Mouse (Mus musculus): ENCODE measurements around the gene Ptk7. TPM values are rescaled to one million over a fixed set of nuclear protein-coding genes. Genes with fewer than 3 reads are reported as not detected.

Ptk7 gene
- total and polyA plus RNA-seq, 3 experiments: 0.11 to 4.8 (median 0.29) TPM

- H3K36me3 ChIP-seq (replicated peaks in 1 of 2; ENCODE audit: control insufficient read depth in 1 of 2, insufficient read depth in 1 of 2, low read length in 1 of 2): no peaks in the 10 kb centered on the region
- peaks cover 0 to 15% of the 10 kb centered on the region in 2 experiments; a peak in 2 of 4 replicates for H3K4me1 ChIP-seq (ENCODE audit: control insufficient read depth in 1 of 2, insufficient read depth in 2 of 2)
- no peak overlapping the region for H3K4me2 ChIP-seq (ENCODE audit: insufficient read depth, low read depth, poor library complexity, severe bottlenecking)
- H3K27ac ChIP-seq (ENCODE audit: insufficient read depth, low read depth): no peak overlapping the region
- dilution Hi-C loops (cut with MboI; ENCODE audit: extremely low pct_ligation_motif_present, extremely low pct_unique_long_range_greater_than_20kb, low sequenced_read_pairs): no loop called here
- no peaks in the 10 kb centered on the region for H3K9me3 ChIP-seq (replicated peaks; ENCODE audit: low read length)
- H3K4me3 ChIP-seq (replicated peaks in 1 of 3; ENCODE audit: low read depth in 2 of 3, low read length in 2 of 3, poor library complexity in 1 of 3): no peak overlapping the region
- TF ChIP-seq CTCF (conservative IDR thresholded peaks at IDR 0.05 in 1 of 2, IDR thresholded peaks at IDR 0.05 in 1 of 2; ENCODE audit: low read depth in 2 of 2, low read length in 2 of 2): 0 out of 4 replicates have a peak, but pooled peaks of 1 of the 2 experiments have one; percentile 5
- no peak for TF ChIP-seq KAT2A (IDR thresholded peaks at IDR 0.05; ENCODE audit: insufficient replicate concordance, low read length)
- H3K9ac ChIP-seq (ENCODE audit: insufficient read depth, low read depth): no peak overlapping the region
- no peaks in the 10 kb centered on the region for H3K79me2 ChIP-seq (replicated peaks; ENCODE audit: control insufficient read depth, extremely low read depth, insufficient read depth, poor library complexity, severe bottlenecking)
- no peak for DNase-seq (ENCODE audit: extremely low read depth)
- in situ Hi-C loops (cut with MboI; ENCODE audit: low pct_ligation_motif_present, low pct_unique_long_range_greater_than_20kb, low sequenced_read_pairs): no loop called here
- no peaks in the 10 kb centered on the region for H3K27me3 ChIP-seq (replicated peaks)
Measured at GRCm38 (mm10) chr17:46589635-46590314, 39.5 kb downstream of the Ptk7 start.

- DNase-seq (ENCODE audit: extremely low read depth): no peak
- no peak overlapping the region for H3K4me2 ChIP-seq (ENCODE audit: insufficient read depth, low read depth, poor library complexity, severe bottlenecking)
- no peak overlapping the region for H3K27ac ChIP-seq (ENCODE audit: insufficient read depth, low read depth)
- TF ChIP-seq USF2 (conservative IDR thresholded peaks at IDR 0.05; ENCODE audit: low read depth, low read length): no peak
- in situ Hi-C loops (cut with MboI; ENCODE audit: low pct_ligation_motif_present, low pct_unique_long_range_greater_than_20kb, low sequenced_read_pairs): no loop called here
- dilution Hi-C loops (cut with MboI; ENCODE audit: extremely low pct_ligation_motif_present, extremely low pct_unique_long_range_greater_than_20kb, low sequenced_read_pairs): no loop called here
- H3K27me3 ChIP-seq (replicated peaks): no peaks in the 10 kb centered on the region
- H3K4me1 ChIP-seq (ENCODE audit: control insufficient read depth in 1 of 2, insufficient read depth in 2 of 2): peaks cover 0 to 15% of the 10 kb centered on the region in 2 experiments; a peak in 2 of 4 replicates
- no peaks in the 10 kb centered on the region for H3K36me3 ChIP-seq (replicated peaks in 1 of 2; ENCODE audit: control insufficient read depth in 1 of 2, insufficient read depth in 1 of 2, low read length in 1 of 2)
- H3K9me3 ChIP-seq (replicated peaks; ENCODE audit: low read length): no peaks in the 10 kb centered on the region
- no peak overlapping the region for H3K9ac ChIP-seq (ENCODE audit: insufficient read depth, low read depth)
- no peaks in the 10 kb centered on the region for H3K79me2 ChIP-seq (replicated peaks; ENCODE audit: control insufficient read depth, extremely low read depth, insufficient read depth, poor library complexity, severe bottlenecking)
- H3K4me3 ChIP-seq (replicated peaks in 1 of 3; ENCODE audit: low read depth in 2 of 3, low read length in 2 of 3, poor library complexity in 1 of 3): no peak overlapping the region
Measured at GRCm38 (mm10) chr17:46588913-46589312, 40.4 kb downstream of the Ptk7 start.

- in situ Hi-C loops (cut with MboI; ENCODE audit: low pct_ligation_motif_present, low pct_unique_long_range_greater_than_20kb, low sequenced_read_pairs): no loop called here
- H3K27me3 ChIP-seq (replicated peaks): no peaks in the 10 kb centered on the region
- peak; percentile 55; the same call in 1 of the 2 replicates for TF ChIP-seq BHLHE40 (IDR thresholded peaks at IDR 0.05; ENCODE audit: low read depth, low read length)
- TF ChIP-seq POLR2A (IDR thresholded peaks at IDR 0.05; ENCODE audit: low read depth, low read length): no peak
- H3K4me3 ChIP-seq (replicated peaks in 1 of 3; ENCODE audit: low read depth in 2 of 3, low read length in 2 of 3, poor library complexity in 1 of 3): no peak overlapping the region
- no peaks in the 10 kb centered on the region for H3K79me2 ChIP-seq (replicated peaks; ENCODE audit: control insufficient read depth, extremely low read depth, insufficient read depth, poor library complexity, severe bottlenecking)
- no peaks in the 10 kb centered on the region for H3K9me3 ChIP-seq (replicated peaks; ENCODE audit: low read length)
- dilution Hi-C loops (cut with MboI; ENCODE audit: extremely low pct_ligation_motif_present, extremely low pct_unique_long_range_greater_than_20kb, low sequenced_read_pairs): no loop called here
- no peak overlapping the region for H3K9ac ChIP-seq (ENCODE audit: insufficient read depth, low read depth)
- peak; percentile 72 for DNase-seq (ENCODE audit: extremely low read depth)
- no peak overlapping the region for H3K27ac ChIP-seq (ENCODE audit: insufficient read depth, low read depth)
- H3K4me1 ChIP-seq (ENCODE audit: control insufficient read depth in 1 of 2, insufficient read depth in 2 of 2): peaks cover 0 to 15% of the 10 kb centered on the region in 2 experiments; a peak in 2 of 4 replicates
- H3K4me2 ChIP-seq (ENCODE audit: insufficient read depth, low read depth, poor library complexity, severe bottlenecking): no peak overlapping the region
- no peaks in the 10 kb centered on the region for H3K36me3 ChIP-seq (replicated peaks in 1 of 2; ENCODE audit: control insufficient read depth in 1 of 2, insufficient read depth in 1 of 2, low read length in 1 of 2)
Measured at GRCm38 (mm10) chr17:46588173-46588572, 41.1 kb downstream of the Ptk7 start.

- in situ Hi-C loops (cut with MboI; ENCODE audit: low pct_ligation_motif_present, low pct_unique_long_range_greater_than_20kb, low sequenced_read_pairs): no loop called here
- H3K9ac ChIP-seq (ENCODE audit: insufficient read depth, low read depth): no peak overlapping the region
- H3K4me3 ChIP-seq (replicated peaks in 1 of 3; ENCODE audit: low read depth in 2 of 3, low read length in 2 of 3, poor library complexity in 1 of 3): no peak overlapping the region
- dilution Hi-C loops (cut with MboI; ENCODE audit: extremely low pct_ligation_motif_present, extremely low pct_unique_long_range_greater_than_20kb, low sequenced_read_pairs): no loop called here
- no peak overlapping the region for H3K27ac ChIP-seq (ENCODE audit: insufficient read depth, low read depth)
- no peaks in the 10 kb centered on the region for H3K9me3 ChIP-seq (replicated peaks; ENCODE audit: low read length)
- peaks cover 0 to 15% of the 10 kb centered on the region in 2 experiments; a peak in 2 of 4 replicates for H3K4me1 ChIP-seq (ENCODE audit: control insufficient read depth in 1 of 2, insufficient read depth in 2 of 2)
- H3K36me3 ChIP-seq (replicated peaks in 1 of 2; ENCODE audit: control insufficient read depth in 1 of 2, insufficient read depth in 1 of 2, low read length in 1 of 2): no peaks in the 10 kb centered on the region
- DNase-seq (ENCODE audit: extremely low read depth): no peak
- no peaks in the 10 kb centered on the region for H3K79me2 ChIP-seq (replicated peaks; ENCODE audit: control insufficient read depth, extremely low read depth, insufficient read depth, poor library complexity, severe bottlenecking)
- peaks cover 3% of the 10 kb centered on the region for H3K27me3 ChIP-seq (replicated peaks)
- no peak overlapping the region for H3K4me2 ChIP-seq (ENCODE audit: insufficient read depth, low read depth, poor library complexity, severe bottlenecking)
- TF ChIP-seq GABPA (IDR thresholded peaks at IDR 0.05; ENCODE audit: insufficient replicate concordance, low read depth, low read length) (no peak), NRF1 (IDR thresholded peaks at IDR 0.05; ENCODE audit: low read depth, low read length) (no peak), MYC (IDR thresholded peaks at IDR 0.05; ENCODE audit: low read depth, low read length) (no peak), ZMIZ1 (IDR thresholded peaks at IDR 0.05; ENCODE audit: low read depth, low read length) (no peak), MAFK (IDR thresholded peaks at IDR 0.05; ENCODE audit: insufficient replicate concordance, low read length) (no peak), JUN (IDR thresholded peaks at IDR 0.05; ENCODE audit: insufficient read depth, low read depth, low read length) (no peak), EP300 (IDR thresholded peaks at IDR 0.05; ENCODE audit: low read length) (no peak), MAX (IDR thresholded peaks at IDR 0.05; ENCODE audit: low read length) (no peak), MAZ (IDR thresholded peaks at IDR 0.05; ENCODE audit: low read depth, low read length) (no peak), ELF1 (IDR thresholded peaks at IDR 0.05; ENCODE audit: low read depth, low read length) (no peak), IRF4 (IDR thresholded peaks at IDR 0.05; ENCODE audit: low read depth, low read length) (no peak), BHLHE40 (IDR thresholded peaks at IDR 0.05; ENCODE audit: low read depth, low read length) (no peak), CHD1 (IDR thresholded peaks at IDR 0.05; ENCODE audit: low read depth, low read length) (no peak), CTCF (conservative IDR thresholded peaks at IDR 0.05 in 1 of 2, IDR thresholded peaks at IDR 0.05 in 1 of 2; ENCODE audit: low read depth in 2 of 2, low read length in 2 of 2) (no peak), JUND (conservative IDR thresholded peaks at IDR 0.05; ENCODE audit: low read depth, low read length) (no peak)
Measured at GRCm38 (mm10) chr17:46586327-46586726, 43.0 kb downstream of the Ptk7 start.
